Mouse (Mus musculus) CH12.LX (cell line): ENCODE data around the gene Tbata. TPM values are rescaled to one million over a fixed set of nuclear protein-coding genes. Genes with fewer than 3 reads are reported as not detected.

Experiments used
- DNase-seq: peaks from one replicate; pipeline ENCODE4 v3.0.0-alpha.2; 2013; ENCODE audit errors: extremely low read depth
- H3K27ac ChIP-seq: 2 replicates; pipeline ENCODE4 v1.5.1; 2012; ENCODE audit warnings: low read depth, mild to moderate bottlenecking, control low read depth, moderate library complexity; ENCODE audit not compliant: insufficient read depth
- H3K27me3 ChIP-seq: replicated peaks from 2 replicates; pipeline ENCODE3; 2012; ENCODE audit warnings: inconsistent platforms
- H3K36me3 ChIP-seq, 2 experiments: replicated peaks in 1 of 2; 2 replicates each; pipeline versions ENCODE3 to v1.6.1; 2012; ENCODE audit warnings: inconsistent platforms in 1 of 2, low read length in 1 of 2, mild to moderate bottlenecking in 1 of 2, mixed read lengths in 1 of 2, moderate library complexity in 1 of 2; ENCODE audit not compliant: control insufficient read depth in 1 of 2, insufficient read depth in 1 of 2
- H3K4me1 ChIP-seq, 2 experiments: 2 replicates each; pipeline ENCODE4 v1.6.1; 2012; ENCODE audit warnings: inconsistent platforms in 1 of 2, moderate library complexity in 1 of 2; ENCODE audit not compliant: insufficient read depth in 2 of 2, control insufficient read depth in 1 of 2
- H3K4me2 ChIP-seq: 2 replicates; pipeline ENCODE4 v1.6.1; 2012; ENCODE audit warnings: low read depth, mild to moderate bottlenecking, control low read depth; ENCODE audit not compliant: poor library complexity, insufficient read depth, severe bottlenecking
- H3K4me3 ChIP-seq, 3 experiments: fragments of 150-350 bp in 1 of 3; sonication (generic) in 1 of 3; replicated peaks in 1 of 3; 2 replicates each; pipeline versions ENCODE3 to v1.5.1; 2011 to 2012; ENCODE audit warnings: low read depth in 2 of 3, low read length in 2 of 3, mild to moderate bottlenecking in 2 of 3, moderate library complexity in 2 of 3, control low read depth in 1 of 3, improper control_type of control experiment in 1 of 3, inconsistent platforms in 1 of 3, mixed read lengths in 1 of 3; ENCODE audit not compliant: poor library complexity in 1 of 3
- H3K79me2 ChIP-seq: replicated peaks from 2 replicates; pipeline ENCODE4 v1.6.1; 2012; ENCODE audit warnings: mild to moderate bottlenecking, moderate library complexity; ENCODE audit not compliant: control insufficient read depth, poor library complexity, insufficient read depth, severe bottlenecking; ENCODE audit errors: extremely low read depth
- H3K9ac ChIP-seq: 2 replicates; pipeline ENCODE4 v1.6.1; 2012; ENCODE audit warnings: low read depth, mild to moderate bottlenecking, control low read depth, moderate library complexity; ENCODE audit not compliant: insufficient read depth
- H3K9me3 ChIP-seq: replicated peaks from 2 replicates; pipeline ENCODE3; 2012; ENCODE audit warnings: low read length, inconsistent platforms, mixed read lengths
- BHLHE40 ChIP-seq: IDR thresholded peaks from 2 replicates; pipeline ENCODE4 v1.6.1; 2011; ENCODE audit warnings: mild to moderate bottlenecking, low read depth, low read length, improper control_type of control experiment
- CHD1 ChIP-seq: IDR thresholded peaks from 2 replicates; pipeline ENCODE4 v1.6.1; 2012; ENCODE audit warnings: low read depth, low read length, improper control_type of control experiment, inconsistent platforms
- CHD2 ChIP-seq: IDR thresholded peaks from 2 replicates; pipeline ENCODE4 v1.6.1; 2011; ENCODE audit warnings: low read length, improper control_type of control experiment
- E2F4 ChIP-seq: IDR thresholded peaks from 2 replicates; pipeline ENCODE4 v1.6.1; 2011; ENCODE audit warnings: low read depth, low read length, improper control_type of control experiment; ENCODE audit not compliant: insufficient replicate concordance
- ELF1 ChIP-seq: IDR thresholded peaks from 2 replicates; pipeline ENCODE4 v1.6.1; 2014; ENCODE audit warnings: low read depth, mild to moderate bottlenecking, inconsistent platforms, low read length, improper control_type of control experiment
- ETS1 ChIP-seq: conservative IDR thresholded peaks from 2 replicates; pipeline ENCODE4 v1.6.1; 2012; ENCODE audit warnings: low read depth, mild to moderate bottlenecking, inconsistent platforms, low read length, improper control_type of control experiment, moderate library complexity
- GABPA ChIP-seq: IDR thresholded peaks from 2 replicates; pipeline ENCODE4 v1.6.1; 2012; ENCODE audit warnings: low read depth, low read length, improper control_type of control experiment, inconsistent platforms; ENCODE audit not compliant: insufficient replicate concordance
- HCFC1 ChIP-seq: IDR thresholded peaks from 2 replicates; pipeline ENCODE4 v1.6.1; 2012; ENCODE audit warnings: low read depth, mild to moderate bottlenecking, inconsistent platforms, low read length, improper control_type of control experiment
- JUN ChIP-seq: IDR thresholded peaks from 2 replicates; pipeline ENCODE4 v1.6.1; 2011; ENCODE audit warnings: low read depth, mild to moderate bottlenecking, low read length, improper control_type of control experiment, moderate library complexity; ENCODE audit not compliant: insufficient read depth
- KAT2A ChIP-seq: IDR thresholded peaks from 2 replicates; pipeline ENCODE4 v1.6.1; 2012; ENCODE audit warnings: low read length, improper control_type of control experiment, inconsistent platforms; ENCODE audit not compliant: insufficient replicate concordance
- MAX ChIP-seq: IDR thresholded peaks from 2 replicates; pipeline ENCODE4 v1.6.1; 2011; ENCODE audit warnings: low read length, improper control_type of control experiment
- MAZ ChIP-seq: IDR thresholded peaks from 2 replicates; pipeline ENCODE4 v1.6.1; 2012; ENCODE audit warnings: low read depth, mild to moderate bottlenecking, inconsistent platforms, low read length, improper control_type of control experiment, moderate library complexity
- MEF2A ChIP-seq: IDR thresholded peaks from 2 replicates; pipeline ENCODE4 v1.6.1; 2014; ENCODE audit warnings: low read depth, mild to moderate bottlenecking, inconsistent platforms, low read length, improper control_type of control experiment, borderline replicate concordance
- MXI1 ChIP-seq: IDR thresholded peaks from 2 replicates; pipeline ENCODE4 v1.6.1; 2011; ENCODE audit warnings: mild to moderate bottlenecking, low read depth, low read length, improper control_type of control experiment
- MYC ChIP-seq: IDR thresholded peaks from 2 replicates; pipeline ENCODE4 v1.6.1; 2011; ENCODE audit warnings: low read depth, mild to moderate bottlenecking, improper control_type of control experiment, low read length
- NRF1 ChIP-seq: IDR thresholded peaks from 2 replicates; pipeline ENCODE4 v1.6.1; 2014; ENCODE audit warnings: low read depth, mild to moderate bottlenecking, inconsistent platforms, low read length, improper control_type of control experiment, moderate library complexity
- PAX5 ChIP-seq: IDR thresholded peaks from 2 replicates; pipeline ENCODE4 v1.6.1; 2012; ENCODE audit warnings: low read length, inconsistent platforms, mixed read lengths
- POLR2AphosphoS2 ChIP-seq: IDR thresholded peaks from 2 replicates; pipeline ENCODE4 v1.6.1; 2011; ENCODE audit warnings: low read depth, low read length, improper control_type of control experiment
- RAD21 ChIP-seq: IDR thresholded peaks from 2 replicates; pipeline ENCODE4 v1.6.1; 2011; ENCODE audit warnings: low read depth, mild to moderate bottlenecking, low read length, improper control_type of control experiment, moderate library complexity
- SIN3A ChIP-seq: IDR thresholded peaks from 2 replicates; pipeline ENCODE4 v1.6.1; 2012; ENCODE audit warnings: low read length, improper control_type of control experiment, inconsistent platforms
- TCF12 ChIP-seq: IDR thresholded peaks from 2 replicates; pipeline ENCODE4 v1.6.1; 2014; ENCODE audit warnings: low read depth, mild to moderate bottlenecking, inconsistent platforms, low read length, improper control_type of control experiment
- USF1 ChIP-seq: IDR thresholded peaks from 2 replicates; pipeline ENCODE4 v1.6.1; 2014; ENCODE audit warnings: low read depth, mild to moderate bottlenecking, inconsistent platforms, low read length, improper control_type of control experiment
- USF2 ChIP-seq: conservative IDR thresholded peaks from 2 replicates; pipeline ENCODE4 v1.6.1; 2011; ENCODE audit warnings: low read depth, low read length, improper control_type of control experiment
- ZC3H11A ChIP-seq: IDR thresholded peaks from 2 replicates; pipeline ENCODE4 v1.6.1; 2012; ENCODE audit warnings: low read depth, mild to moderate bottlenecking, inconsistent platforms, low read length, improper control_type of control experiment
- ZMIZ1 ChIP-seq: IDR thresholded peaks from 2 replicates; pipeline ENCODE4 v1.6.1; 2012; ENCODE audit warnings: low read depth, mild to moderate bottlenecking, inconsistent platforms, low read length, improper control_type of control experiment
- dilution Hi-C: fragments of 300-500 bp; cut with MboI; formaldehyde crosslinking; loops from 2 replicates; pipeline ENCODE4 v1.14.3; 2020; ENCODE audit warnings: low sequenced_read_pairs; ENCODE audit not compliant: extremely low pct_unique_long_range_greater_than_20kb, extremely low pct_ligation_motif_present
- in situ Hi-C: fragments of 300-500 bp; cut with MboI; formaldehyde crosslinking; loops from 3 replicates; pipeline ENCODE4 v1.14.3; 2019; ENCODE audit warnings: low sequenced_read_pairs, low pct_ligation_motif_present, low pct_unique_long_range_greater_than_20kb, mixed read lengths
- polyA plus RNA-seq: library from polyadenylated mRNA; unstranded; fragments of >175 nt; gene quantifications from 2 replicates; pipeline ENCODE4 v1.2.1, GENCODE M21; 2012; ENCODE audit warnings: low read depth; ENCODE audit not compliant: insufficient read length
- total RNA-seq, 2 experiments: library from RNA; depleted of rRNA; stranded (reverse); fragments of 300-350 nt in 1 of 2; fragments of >200 nt in 1 of 2; gene quantifications; 2 replicates each; pipeline ENCODE4 v1.2.3; 2012 to 2014

Gene Tbata
- total and polyA plus RNA-seq, 3 experiments: 0.17 to 0.73 TPM; not detected in 1

DNA sequence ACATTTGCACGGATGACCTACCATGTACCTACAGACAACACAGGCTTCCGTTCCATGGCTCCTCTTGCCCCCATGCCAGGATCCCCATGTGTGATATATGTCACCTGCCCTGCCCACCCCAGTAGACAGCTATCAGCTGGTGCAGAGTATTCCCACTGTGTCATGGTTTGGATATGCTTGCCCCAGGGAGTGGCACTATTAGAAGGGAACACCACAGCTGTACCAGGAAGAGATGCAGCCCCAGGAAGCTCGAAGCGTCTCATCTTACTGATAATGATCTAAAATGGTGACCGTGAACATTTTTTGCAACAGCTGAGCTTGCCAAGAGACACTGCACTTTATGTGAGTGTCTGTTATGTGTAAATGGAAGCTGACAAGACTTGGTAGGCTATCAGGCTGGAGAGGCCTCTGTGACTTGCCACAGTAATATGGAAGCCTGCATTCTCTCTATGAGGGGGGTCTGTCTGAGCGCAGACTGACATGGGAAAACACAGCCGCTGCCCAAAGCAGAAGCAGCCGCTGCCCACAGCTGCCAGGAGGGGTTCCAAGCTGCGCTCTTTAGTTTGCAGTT is 36.4 kb downstream of the Tbata start:
- no peaks in the 10 kb centered on the region for H3K79me2 ChIP-seq
- no peaks in the 10 kb centered on the region for H3K36me3 ChIP-seq
- DNase-seq: no peak
- no peak overlapping the region for H3K4me3 ChIP-seq
- H3K9ac ChIP-seq: no peak overlapping the region
- no peaks in the 10 kb centered on the region for H3K9me3 ChIP-seq
- H3K4me2 ChIP-seq: no peak overlapping the region
- H3K4me1 ChIP-seq: peaks cover 16 to 35% of the 10 kb centered on the region in 2 experiments
- in situ Hi-C loops: no loop called here
- no peak overlapping the region for H3K27ac ChIP-seq
- dilution Hi-C loops: no loop called here
- TF ChIP-seq ETS1 (no peak), RAD21 (no peak), E2F4 (no peak), ZMIZ1 (no peak), MAZ (no peak), HCFC1 (no peak), ELF1 (no peak), BHLHE40 (no peak), ZC3H11A (no peak), KAT2A (no peak), CHD1 (no peak), MEF2A (no peak), JUN (no peak), GABPA (no peak), NRF1 (no peak), MAX (no peak), USF1 (no peak), TCF12 (no peak), SIN3A (no peak)
- H3K27me3 ChIP-seq: no peaks in the 10 kb centered on the region

DNA sequence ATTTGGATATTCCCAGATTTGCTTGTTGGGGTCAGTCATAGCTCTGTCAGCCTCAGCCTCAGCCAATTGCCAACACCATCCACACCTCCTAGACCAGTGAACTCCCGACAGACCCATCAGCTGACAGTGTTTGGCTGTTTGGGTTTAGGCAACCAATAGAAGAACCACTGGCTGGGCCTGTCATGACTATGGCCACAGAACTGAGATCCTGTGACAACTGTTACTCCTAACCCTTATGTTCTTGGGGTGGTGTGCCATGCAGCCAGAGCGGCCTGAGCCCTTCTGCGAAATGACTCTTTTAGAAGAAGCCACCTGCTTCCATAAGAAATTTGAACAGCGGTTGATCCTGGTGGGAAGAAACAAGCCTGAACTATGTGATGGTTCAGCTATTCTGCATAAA is 39.4 kb downstream of the Tbata start:
- Histone ChIP-seq H3K9me3 (peaks cover 4% of the 10 kb centered on the region), H3K36me3 (no peaks in the 10 kb centered on the region), H3K27ac (no peak overlapping the region), H3K9ac (no peak overlapping the region), H3K4me1 (peaks cover 0 to 9% of the 10 kb centered on the region in 2 experiments; a peak in 2 of 4 replicates), H3K4me3 (no peak overlapping the region), H3K4me2 (no peak overlapping the region), H3K27me3 (no peaks in the 10 kb centered on the region), H3K79me2 (no peaks in the 10 kb centered on the region)
- in situ Hi-C loops (no loop called here), dilution Hi-C loops (no loop called here)
- DNase-seq: no peak
- no peak for TF ChIP-seq MYC
- no peak for TF ChIP-seq BHLHE40
- no peak for TF ChIP-seq PAX5
- no peak for TF ChIP-seq POLR2AphosphoS2
- no peak for TF ChIP-seq MXI1
- no peak for TF ChIP-seq CHD2
- TF ChIP-seq USF2: no peak
